Mouse (Mus musculus) c-Kit-positive CD71-negative TER-119-negative erythroid progenitor cells, embryonic 14.5 days (primary cell): ENCODE data around the gene Ap1m2.
A peak's percentile ranks its signal among the peaks of the same experiment; 100 is the strongest.
"Not testable (repeated sequence)": the region's sequence is repeated elsewhere in the genome, so short reads cannot be mapped to it uniquely, and the experiment has no call there.

Experiments
- DNase-seq: peaks from one replicate; pipeline ENCODE4 v3.0.0-alpha.2; 2013; ENCODE audit warnings: low read depth

Gene Ap1m2

GRCm38 (mm10) chr9:21288404-21289336, 23.5 kb downstream of the Ap1m2 start:
- DNase-seq, result peak; percentile 43

- DNase-seq, result peak; percentile 99
Measured at GRCm38 (mm10) chr9:21287571-21288402, 24.4 kb downstream of the Ap1m2 start, which contains the start of gene Kri1. Gene Kri1, minus strand, starts transcription at chr9:21287969.

DNA sequence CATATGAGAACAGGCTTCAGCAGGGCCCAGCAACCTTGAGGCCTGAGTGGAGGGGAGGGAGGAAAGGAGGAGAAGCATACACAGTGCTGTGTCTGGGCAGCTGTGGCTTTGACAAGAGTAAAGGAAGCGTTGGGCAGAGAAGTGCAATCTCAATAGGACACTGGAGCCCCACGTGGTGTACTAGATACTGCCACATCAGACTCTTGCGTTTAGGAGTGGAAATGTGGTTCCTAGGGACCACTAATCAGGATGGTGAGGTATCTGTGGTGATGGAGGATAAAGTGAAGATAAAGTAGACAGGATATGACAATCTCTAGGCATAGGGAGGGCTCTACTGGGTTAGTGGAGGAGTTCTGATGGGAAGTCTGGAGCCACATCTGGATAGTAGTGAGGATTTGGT, 25.4 kb downstream of the Ap1m2 start:
- peak; percentile 30 for DNase-seq

DNA sequence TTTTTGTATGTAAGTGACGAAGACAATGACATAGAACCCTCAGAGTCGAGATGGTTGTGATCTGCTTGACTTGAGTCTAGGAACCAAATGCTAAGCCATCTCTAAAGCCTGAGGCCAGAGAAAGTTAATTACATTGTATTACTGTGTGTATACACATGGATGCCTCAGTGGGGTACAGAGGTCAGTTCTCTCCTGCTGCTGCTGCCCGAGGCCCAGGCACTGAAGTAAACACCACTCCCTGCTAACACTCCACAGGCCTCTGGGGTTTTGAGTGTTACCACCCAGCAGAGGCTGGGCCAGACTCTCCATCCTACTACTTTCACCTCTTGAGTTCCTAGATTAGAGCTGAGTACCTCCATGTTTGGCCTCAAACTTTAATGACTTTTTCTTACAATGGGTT, 28.1 kb downstream of the Ap1m2 start:
- no peak for DNase-seq

DNA sequence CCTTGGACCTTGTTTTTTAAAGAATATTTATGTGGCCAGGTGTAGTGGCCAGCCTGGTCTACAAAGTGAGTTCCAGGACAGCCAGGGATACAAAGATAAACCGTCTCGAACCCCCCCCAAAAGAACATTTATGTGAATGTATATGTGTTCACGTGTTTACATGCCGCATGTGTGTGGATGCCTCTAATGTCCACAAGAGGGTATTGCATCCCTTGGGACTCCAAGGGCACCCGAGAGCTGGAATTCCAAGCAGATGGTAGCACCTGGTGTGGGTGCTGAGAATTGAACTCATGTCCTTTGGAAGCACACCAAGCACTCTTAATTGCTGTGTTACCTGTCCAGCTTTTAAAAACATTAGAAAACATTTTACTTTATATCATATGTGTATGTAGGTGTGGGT, 28.5 kb downstream of the Ap1m2 start:
- no peak for DNase-seq

GRCm38 (mm10) chr9:21277776-21278175, 34.4 kb downstream of the Ap1m2 start:
- no peak for DNase-seq

GRCm38 (mm10) chr9:21276307-21276706, 35.8 kb downstream of the Ap1m2 start:
- DNase-seq, result no peak

GRCm38 (mm10) chr9:21275727-21276126, 36.4 kb downstream of the Ap1m2 start:
- DNase-seq, result no peak

- no peak for DNase-seq
Measured at GRCm38 (mm10) chr9:21275013-21275710, 37.0 kb downstream of the Ap1m2 start.

DNA sequence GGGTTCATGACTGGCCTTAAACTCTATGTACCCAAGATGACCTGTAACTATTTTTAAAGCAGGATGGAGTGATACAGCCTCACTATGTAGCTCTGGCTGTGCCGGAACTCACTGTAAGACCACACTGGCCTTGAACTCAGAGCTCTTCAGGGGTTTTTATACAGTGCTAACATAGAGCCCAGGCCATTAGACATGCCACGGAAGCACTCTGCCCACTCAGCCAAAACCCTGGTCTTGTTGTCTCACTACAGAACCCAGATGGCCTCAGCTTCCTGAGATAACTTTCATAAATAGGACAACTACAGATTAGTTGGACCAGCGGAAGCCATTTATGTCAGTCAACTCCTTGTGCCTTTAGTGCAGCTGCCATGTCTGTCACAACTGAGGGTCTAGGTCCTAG, 37.8 kb downstream of the Ap1m2 start:
- DNase-seq, result no peak

GRCm38 (mm10) chr9:21273520-21274228, 38.5 kb downstream of the Ap1m2 start:
- DNase-seq, result no peak

DNA sequence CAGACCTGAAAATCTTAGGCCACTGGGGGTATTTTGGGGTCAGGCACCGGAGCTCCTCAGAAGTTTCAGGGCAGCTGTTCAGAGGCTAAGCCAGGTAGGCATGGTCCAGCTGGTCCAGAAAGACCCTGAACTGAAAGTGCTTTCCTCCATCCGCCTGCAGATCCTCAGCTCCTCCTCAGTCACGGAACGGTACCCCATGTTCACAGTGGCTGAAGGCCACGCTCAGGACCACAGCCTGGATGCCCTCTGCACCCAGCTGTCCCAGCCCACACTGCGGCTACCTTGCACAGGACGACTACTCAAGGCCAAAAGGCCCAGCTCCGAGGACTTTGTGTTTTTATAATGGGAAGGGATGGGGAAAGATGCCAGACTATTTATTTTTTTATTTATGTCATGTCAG, 39.0 kb downstream of the Ap1m2 start:
- DNase-seq, result no peak

- DNase-seq, result no peak
Measured at GRCm38 (mm10) chr9:21272391-21272790, 39.7 kb downstream of the Ap1m2 start.

GRCm38 (mm10) chr9:21269590-21269989, 42.5 kb downstream of the Ap1m2 start:
- not testable (repeated sequence) for DNase-seq

DNA sequence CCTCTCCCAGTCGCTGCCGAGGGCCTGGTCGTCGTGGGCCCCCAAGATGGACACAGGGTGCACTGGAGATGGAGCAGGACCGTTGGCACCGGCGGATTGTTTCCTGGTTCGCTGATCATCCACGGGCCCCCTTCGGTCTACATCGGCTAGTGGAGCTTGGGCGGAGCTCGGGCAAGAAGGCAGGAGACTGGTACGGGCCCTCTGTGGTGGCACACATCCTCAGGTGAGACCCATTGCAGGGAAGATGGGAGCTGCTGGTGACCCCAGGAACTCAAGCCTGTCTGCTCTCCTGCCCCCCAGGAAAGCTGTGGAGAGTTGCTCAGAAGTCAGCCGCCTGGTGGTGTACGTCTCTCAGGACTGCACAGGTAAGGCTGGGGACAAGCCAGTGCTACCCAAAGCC, 43.8 kb downstream of the Ap1m2 start:
- no peak for DNase-seq

GRCm38 (mm10) chr9:21266889-21267288, 45.2 kb downstream of the Ap1m2 start:
- no peak for DNase-seq

DNA sequence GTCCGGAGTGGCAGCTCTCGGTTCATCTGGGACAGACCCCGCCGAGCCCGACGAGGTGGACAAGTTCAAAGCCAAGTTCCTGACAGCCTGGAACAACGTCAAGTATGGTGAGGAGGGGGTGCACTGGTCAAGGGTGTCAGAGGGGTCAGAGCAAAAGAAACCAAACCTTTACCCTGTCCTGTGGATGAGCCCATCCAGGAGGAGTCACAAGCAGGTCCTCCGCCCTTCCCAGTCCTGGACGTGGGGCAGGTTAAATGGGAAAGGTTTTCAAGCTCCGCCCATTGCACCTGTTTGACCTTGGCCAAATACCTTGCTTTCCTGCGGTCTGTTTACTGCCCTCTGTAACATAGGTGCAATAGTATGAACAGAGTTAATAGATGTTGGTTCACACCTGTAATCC, 46.5 kb downstream of the Ap1m2 start:
- DNase-seq, result no peak

DNA sequence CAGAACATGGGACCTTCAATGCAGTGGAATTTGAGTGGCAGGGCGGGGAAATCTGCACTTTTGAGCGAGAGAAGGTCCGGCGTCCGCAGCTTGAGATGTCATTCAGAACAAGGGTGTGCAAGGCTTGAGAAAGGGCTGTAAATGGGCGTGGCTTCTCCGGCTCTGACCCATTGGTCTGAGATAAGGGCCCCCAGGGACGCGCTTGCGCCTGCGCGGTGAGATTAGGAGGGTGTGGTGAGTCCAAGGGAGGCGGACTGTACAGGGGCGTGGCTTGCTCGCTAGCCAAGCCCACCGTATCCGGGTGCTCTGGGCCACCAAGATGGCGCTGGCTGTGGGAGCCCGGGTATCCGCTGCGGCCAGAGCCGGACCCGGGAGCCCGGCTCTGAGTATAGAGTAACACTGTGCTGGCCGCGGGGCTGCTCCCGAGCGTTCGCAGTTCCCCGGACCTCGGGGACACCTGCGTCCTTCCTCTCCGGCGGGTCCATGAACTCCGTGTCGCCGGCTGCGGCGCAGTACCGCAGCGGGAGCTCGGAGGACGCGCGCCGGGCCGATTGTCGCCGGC, 47.1 kb downstream of the Ap1m2 start, which contains the start of gene Atg4d:
Atg4d (plus strand) TSS at position 294 of the 562 bp plus-strand sequence.
- peak; percentile 99 for DNase-seq

GRCm38 (mm10) chr9:21264272-21264999, 47.7 kb downstream of the Ap1m2 start:
- no peak for DNase-seq

DNA sequence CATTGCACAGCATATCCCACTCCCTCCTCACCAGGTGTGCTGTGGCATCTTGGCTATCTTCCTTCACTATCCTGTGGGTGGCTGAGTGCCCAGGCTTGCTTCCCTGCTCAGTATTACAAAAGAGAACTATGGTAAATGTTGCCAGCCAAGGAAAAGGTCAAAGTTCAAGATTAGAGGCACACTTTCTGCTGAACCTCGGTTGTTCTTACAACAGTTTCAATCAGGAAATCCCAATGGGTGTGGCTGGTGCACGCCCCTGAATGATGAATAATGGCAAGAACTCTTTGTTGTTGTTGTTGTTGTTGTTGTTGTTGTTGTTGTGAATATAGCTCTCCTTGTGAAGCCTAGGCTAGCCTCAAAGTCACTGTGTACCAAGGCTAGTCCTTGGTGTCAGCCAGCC, 50.3 kb downstream of the Ap1m2 start:
- DNase-seq, result no peak
